Mouse (Mus musculus): ENCODE data around the gene Kcnb1.
A peak's percentile ranks its signal among the peaks of the same experiment; 100 is the strongest.

Gene Kcnb1

DNA sequence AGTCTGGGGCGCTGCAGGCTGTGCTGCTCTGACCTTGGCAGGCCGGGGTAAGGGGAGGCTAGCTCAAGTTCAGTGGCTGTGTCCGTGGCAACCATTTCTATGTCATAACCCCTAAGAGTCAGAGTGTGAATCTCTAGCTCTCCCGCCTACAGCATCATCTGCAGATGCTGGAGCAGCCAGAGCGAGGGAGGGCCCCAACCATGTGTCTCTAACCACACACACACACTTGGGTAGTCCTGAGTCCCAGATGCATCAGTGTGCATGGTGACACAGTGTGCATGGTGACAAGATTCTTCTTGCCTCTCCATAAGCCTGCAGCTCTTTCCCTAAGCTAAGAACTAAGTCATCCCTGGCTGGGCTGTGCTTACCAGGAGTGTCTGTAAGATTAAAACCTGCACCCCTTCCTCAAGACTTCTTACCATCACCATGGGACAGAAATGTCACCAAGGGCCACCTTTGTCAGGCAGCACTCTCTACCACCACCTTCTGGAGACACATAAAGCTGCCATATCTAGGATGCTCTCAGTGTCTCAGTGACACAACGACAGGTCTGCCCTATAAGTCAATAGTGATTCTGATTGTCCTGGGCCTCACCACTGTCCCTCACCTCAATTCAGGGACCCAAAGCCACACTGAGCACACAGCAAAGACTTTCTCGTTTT, 13.7 kb upstream of the Kcnb1 start:
- DNase-seq: no peak

DNA sequence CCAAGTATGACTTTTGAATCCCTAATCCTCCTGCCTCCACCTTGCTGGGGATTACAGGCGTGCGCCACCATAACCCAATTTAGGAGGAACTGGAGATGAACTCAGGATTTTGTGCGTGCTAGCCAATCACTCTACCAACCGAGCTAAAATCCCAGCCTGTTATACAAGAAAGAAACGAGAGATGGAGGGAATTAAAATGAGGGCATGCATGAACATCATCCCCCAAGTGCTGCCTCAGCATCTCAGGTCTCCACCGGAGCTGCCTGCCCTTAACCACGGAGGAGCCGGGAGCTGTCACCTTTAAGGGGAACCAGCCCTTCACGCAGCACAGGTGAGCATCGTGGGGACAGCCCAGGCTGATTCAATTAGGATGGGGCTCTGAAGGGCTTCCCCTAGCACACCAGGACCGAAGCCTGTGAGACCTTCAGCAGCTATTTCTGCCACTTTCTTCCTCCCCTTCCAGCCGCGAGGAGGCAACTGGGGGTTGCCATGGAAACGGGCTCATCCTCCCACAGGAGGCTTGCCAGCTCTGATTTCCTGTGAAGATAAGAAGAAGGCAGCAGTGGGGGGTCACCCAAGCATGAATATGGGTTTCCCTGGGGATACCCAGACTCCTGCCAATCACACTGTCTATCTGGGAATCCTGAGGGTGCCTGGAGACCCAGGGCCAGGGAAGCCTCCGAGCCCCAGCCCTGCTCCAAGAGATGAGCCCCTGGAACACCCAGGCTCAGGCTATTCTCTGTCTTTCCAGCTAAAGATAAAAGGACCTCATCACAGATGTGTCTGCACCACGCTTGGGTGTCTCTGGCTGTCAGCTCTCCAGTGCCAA, 11.7 kb upstream of the Kcnb1 start:
- DNase-seq: no peak

DNA sequence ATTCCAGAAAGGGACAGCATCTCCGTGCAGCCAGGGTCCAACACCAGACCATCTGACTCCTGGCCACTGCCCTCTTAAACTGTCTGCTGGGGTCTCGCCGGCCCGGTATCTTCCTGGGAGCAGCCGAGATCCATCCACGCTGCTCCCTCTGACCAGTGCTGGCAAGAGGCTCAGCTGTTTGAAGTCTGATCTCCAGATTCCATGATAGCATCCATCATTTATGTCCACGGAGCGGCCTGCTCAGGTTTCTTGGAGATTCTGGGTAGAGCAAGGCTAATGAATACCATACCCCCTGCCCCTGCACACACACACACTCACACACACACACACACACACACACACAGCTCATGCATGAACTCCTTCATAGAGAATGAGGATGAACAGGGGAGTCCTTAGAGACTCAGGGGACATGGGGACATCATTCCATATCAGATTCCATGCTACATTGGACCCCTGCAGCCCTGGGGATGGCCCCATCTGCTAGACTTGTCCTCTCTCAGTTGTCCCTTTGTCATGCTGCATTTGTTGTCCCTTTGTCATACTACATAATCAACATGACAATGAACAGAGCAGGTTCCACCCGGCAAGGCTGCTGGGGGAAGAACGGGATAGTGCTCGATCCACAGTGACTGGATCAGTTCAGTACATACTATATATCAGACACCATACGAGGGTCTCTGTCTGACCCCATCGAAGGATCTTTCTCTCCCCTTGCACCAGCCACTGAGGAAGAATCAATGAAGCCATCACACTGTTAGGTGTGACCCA, 8.9 kb upstream of the Kcnb1 start:
- no peak for DNase-seq

DNA sequence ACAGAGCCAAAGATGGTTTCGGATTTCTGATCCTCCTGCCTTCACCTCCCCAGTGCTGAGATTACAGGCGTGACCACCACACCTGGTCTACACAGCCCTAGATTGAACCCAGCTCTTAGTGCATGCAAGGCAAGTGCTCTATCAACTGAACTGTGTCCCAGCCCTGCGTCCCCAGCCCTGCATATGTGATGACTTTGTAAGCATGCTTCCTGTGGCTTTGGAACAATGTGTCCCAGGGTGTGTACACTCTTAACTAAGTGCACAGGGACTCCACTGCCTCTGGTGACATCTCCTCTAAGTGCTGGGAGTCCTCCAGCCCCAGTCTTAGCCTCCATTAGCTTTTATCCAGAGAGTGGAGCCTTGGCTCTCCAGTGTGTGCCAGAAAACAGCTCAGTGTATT, 3.4 kb upstream of the Kcnb1 start:
- no peak for DNase-seq

DNA sequence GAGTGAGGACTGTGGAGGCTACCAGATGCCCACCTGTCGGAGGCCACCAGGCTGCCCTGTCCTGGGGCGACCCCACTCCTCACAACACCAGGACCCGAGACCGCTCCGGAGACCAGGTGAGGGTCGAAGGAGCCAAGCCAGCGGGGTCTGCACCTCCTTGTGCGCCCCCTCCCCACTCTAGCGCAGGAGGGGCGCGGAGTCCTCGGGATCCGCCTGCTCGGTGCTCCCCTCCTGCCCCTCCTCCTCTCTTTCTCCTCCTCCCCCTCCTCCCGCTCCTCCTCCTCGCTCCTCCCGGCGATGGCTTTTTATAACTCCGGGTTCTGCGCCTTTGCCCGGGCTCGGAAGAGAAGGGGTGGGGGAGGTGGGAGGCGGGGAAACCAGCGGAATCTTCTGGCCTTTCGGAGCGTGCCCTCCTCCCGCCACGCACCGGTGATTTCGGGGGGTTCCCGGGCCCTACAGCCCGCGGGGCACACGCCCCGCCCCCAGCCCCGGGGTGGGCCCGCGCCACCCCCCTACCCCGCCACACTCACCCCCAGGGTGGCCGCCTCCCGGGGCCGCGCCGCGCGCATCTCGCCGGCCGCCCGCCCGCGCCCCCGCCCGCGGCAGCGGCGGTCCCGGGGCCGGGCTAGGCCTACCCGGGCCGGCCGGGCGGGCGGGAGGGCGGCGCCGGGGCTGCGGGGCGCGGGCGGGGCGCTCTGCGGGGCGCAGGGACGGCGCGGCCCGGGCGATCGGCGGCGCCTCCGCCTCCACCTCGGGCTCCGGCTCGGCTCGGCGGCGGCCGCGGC, 472 bp downstream of the Kcnb1 start:
- peak in 1 of 2 experiments; percentile 23 for DNase-seq

DNA sequence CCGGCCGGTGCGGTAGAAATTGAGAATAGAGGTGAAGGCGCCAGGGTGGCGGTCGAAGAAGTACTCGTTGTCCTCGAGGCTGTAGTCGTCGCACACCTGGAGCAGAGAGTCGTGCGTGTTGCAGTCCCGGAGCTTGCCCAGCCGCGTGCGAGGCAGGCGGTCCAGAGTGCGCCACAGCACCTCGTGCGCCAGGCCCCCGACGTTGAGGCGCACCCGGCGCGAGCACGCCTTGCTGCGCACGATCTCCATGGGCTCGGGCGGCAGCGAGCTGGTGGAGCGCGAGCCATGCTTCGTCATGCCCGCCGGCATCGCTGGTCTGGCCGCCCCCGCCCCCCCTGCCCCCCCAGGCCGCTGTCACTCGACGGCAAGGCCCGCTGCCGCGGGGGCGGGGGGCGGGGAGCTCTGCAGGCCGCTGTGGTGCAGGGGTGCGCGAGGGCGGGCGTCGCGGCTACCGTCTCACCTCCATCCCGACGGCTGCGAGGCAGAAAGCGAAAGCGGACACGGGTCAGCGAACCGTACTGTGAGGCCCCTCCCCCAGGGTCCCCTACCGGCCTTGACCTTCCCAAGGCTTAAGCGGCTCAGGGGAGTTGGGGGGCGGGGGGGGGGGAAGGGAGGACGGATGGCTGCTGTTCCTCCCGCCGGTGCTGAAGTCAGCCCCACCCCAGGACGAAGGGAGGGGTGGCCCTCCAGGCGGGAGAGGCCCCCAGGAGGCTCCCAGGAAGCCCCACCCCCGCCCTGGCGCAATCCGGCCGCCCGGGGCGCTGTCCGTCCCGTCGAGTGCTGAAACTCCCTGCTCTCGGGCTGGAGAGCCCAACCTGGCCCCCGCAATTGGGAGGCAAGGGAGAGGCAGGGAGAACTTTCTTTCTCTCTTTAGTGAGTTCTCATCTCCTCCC, 1.4 kb downstream of the Kcnb1 start:
- peak; percentile 88 to 90 for DNase-seq

DNA sequence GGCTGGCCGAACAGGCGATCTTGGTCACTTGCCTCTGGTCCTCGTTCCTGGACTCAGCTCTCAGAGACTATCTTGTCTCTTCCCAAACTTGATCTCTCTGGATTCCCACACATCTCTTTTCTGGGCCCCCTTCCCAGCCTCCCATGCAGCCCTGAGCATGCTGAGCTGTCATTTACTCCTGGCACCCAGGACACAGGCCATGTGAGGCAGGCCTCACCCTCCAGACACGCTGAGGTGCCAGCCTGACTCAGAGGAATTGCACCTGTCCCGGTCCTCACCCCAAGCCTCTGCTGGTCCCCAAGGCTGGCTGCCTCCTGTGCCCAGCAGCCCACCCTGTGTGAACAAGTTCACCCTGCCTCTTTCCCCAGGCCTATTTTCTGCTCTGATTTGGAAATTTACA, 2.8 kb downstream of the Kcnb1 start:
- DNase-seq: no peak

DNA sequence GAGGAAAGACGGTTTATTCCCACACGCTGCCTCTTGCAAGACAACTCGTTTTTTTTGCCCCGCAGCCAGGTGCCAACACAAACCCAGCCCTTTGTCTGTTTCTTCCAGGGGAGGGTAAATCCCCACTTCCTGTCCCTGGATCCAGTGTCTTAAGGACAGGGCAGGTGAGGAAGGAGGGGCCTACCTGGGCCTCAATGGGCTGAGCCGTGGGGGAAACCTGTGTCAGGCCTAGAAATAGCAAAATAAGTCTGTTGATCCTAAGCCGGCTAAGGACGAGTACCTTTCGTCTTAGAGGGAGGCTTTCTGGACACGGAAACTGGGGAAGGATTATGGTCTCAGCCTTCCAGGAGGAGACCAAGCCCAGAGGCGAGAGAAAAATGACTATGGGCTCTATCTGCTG, 3.4 kb downstream of the Kcnb1 start:
- DNase-seq: no peak

DNA sequence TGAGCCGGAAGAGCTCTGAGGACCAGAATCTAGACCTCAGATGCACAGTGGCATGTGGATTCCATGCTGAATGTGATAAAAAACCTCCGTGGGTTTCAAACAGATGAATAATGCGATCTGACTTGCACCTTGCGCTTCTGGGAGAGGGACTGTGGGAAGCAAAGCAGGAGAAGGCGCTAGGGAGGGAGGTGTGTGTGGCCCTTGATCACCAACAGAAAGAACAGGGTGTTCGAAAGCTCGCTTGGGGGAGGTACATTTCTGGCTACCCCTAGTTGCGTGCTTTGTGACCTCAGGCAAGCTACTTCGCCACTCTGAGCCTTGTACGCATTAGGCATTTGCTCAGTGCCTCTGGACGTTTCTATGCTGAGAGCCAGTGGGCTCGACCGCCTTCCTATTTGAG, 4.0 kb downstream of the Kcnb1 start:
- DNase-seq: no peak

DNA sequence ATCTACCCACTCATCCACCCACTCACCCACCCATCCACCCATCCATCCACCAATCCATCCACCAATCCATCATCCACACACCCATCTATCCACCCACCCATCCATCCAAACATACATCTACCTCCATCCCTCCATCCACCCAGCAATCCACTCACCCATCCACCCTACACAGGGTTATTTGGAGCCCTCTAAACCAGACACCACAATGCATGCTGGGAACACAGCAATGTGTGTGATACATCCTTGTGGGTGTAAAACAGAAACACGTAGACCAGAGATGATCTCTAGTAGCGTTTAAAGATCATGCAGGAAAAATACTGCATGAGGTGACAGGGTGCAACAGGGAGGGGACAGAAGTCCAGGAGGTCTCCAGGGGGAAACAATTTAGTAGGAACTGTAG, 4.5 kb downstream of the Kcnb1 start:
- no peak for DNase-seq

DNA sequence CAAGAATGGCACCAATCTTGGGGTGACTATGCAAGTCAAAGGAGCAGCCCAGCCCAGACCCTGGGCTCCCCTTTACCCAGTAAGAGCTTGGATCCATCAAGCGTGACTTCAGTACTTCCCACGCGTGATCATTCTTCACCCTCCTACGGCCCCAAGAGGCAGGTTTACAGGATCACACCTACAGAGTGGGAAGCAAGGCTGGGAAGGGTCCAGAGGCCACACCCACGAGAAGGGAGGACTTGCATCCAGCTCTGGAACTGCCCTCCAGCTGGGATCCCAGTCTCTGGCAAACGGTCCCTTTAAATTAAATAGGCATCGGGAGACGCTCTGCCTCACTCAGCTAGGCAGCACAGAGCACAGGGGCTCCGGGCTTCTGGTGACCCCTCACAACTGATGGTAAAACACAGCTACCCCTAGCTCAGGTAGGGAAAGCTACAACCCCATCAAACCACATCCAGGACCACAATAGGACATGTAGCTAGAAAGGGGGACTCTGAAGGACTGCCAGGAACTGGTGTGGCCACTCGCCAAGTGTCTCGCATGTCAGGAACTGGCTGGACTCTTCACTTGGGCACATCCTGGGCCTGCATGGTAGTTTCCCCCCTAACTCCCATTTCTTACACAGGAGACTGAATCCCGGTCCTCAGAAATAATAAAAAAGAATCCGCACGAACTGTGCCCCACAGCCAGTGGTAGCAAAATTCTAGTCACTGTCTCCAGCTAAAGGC, 8.1 kb downstream of the Kcnb1 start:
- no peak for DNase-seq

DNA sequence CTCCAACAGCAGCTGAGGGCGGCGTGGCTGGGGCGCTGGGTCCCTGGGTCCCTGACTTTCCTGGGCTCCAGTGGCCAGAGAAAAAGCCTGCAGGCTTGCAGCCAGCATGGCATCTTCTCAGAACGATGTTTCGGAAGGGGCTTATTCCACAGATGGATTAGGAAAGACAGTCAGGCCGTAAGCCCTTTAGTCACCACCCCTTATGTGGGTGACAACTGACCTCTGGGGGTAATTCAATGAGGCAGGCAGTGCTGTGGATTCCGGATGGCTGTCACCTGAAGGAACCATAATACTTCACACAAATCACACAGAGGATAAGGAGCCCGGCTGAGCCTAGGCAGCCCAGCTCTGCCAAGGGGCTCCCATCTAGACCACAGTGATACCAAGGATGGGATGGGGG, 8.9 kb downstream of the Kcnb1 start:
- DNase-seq: no peak

DNA sequence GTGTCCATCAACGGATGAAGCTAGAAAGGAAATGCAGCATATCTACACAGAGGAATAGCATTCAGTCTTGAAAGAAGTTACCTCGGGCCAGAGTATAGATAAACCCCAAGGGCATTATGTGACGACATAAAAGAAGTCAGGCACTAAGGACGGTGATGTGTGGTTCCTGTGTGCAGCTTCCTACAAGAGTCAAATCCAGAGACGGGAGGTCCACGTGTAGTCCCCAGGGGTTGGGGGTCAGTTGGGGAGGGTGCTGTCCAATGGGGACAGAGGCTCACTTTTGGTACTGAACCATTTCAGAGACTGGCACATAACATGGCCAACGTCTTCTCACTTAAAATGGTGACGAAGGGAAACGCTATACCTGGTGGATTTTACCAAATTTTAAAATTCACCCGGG, 10.7 kb downstream of the Kcnb1 start:
- no peak for DNase-seq

DNA sequence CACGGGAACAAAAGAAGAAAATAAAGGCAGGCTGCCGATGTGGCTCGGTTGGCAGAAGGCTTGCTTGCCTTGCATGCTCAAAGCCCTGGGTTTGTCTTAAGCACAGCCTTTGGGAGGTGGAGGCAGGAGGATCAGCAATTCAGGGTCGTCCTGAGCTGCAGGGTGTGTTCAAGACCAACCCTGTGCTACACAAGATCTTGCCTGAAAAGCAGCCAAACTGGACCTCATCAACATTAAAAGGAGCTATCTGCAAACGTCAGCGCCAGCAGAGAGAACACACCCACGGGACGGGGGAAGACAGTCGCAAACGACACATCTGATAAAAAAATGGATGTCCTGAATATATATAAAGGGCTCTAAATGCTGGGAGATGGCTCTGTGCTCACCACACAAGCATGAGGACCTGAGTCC, 12.7 kb downstream of the Kcnb1 start:
- DNase-seq: no peak

DNA sequence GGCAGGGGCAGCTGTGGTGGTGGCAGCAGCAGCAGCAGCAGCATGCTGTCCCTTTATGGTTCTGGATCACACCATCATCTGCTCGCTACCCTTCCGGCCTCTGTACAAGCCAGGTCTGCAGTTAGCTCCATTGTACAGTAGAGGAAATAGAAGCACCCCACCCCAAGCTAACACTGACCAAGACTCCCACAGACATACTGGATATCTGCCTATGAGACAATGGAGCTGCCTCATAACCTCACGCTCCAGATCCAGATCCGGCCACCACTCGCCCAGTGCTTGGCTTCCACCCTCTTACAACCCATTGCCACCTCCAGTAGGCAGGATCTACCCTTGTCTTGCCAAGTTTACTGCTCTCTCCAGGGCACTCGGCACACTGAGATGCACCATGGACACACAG, 14.7 kb downstream of the Kcnb1 start:
- DNase-seq: no peak

DNA sequence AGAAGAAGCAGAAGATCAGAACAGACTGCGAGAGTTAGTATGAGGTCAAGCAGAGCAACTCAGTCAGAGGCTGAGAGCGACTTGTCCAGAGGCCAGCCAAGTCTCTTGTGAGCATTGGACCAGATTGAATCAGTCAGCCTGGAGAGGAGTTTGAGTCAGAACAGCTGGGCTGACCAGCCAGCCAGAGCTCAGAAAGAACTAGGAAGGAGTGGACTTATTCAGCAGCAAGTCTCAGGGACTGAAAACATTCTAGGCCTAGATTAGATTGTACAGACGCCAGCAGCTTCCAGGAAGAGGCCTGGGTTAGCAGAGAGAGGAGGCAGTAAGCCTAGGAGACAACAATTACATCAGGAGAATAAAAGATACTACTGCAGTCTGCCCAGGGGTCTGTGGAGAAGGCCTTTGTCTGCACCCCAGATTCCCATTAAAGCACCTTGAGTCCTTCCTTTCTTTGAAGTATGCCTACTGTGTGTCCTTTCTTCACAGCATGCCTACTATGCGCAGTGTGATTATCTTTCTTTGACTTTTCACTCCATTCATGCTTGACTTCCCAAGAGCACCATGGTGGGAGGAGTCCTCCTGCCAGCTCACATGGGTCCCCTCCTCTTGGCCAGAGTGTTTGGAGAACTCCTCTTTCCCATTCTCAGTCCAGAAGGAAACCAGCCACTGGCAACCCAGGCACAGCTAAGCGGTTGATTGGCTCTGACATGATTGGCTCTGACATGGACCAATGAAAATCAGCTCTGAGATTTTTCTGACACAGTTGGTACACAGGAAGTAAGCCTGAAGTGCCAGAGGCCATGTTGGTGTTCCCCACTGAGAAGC, 16.7 kb downstream of the Kcnb1 start:
- peak; percentile 39 to 81 for DNase-seq

DNA sequence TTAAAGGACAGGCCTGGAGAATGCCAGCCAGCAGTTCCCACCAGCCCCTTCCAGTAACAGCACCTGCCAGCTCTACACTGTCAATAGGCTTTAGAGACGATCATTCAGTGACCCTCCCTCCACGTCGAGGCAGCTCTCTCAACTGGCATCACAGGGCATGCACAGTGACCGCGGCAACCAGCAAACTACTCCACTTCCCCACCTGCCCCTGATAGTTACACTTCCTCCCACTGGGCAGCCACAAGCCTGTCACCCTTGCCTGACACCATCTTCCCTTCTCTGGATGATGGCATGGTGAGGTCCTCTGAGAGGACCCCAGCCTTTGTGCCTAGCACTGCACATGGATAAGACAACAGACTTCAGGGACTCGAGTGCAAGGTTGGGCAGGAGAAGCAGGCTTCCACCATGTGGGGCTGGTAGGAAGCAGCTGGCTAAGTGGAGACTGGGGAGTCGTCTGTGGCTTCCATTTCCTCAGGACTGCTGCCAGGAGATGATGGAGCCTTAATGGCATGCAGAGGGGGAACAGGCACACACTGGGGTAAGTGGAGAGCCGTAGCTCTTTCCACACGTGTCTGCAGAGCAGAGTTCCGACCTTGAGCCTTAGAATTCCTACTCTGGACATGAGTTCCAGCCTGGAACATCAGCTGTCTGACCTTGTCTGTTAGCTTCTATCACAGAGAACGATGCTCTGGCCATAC, 22.3 kb downstream of the Kcnb1 start:
- peak; percentile 61 to 66 for DNase-seq

DNA sequence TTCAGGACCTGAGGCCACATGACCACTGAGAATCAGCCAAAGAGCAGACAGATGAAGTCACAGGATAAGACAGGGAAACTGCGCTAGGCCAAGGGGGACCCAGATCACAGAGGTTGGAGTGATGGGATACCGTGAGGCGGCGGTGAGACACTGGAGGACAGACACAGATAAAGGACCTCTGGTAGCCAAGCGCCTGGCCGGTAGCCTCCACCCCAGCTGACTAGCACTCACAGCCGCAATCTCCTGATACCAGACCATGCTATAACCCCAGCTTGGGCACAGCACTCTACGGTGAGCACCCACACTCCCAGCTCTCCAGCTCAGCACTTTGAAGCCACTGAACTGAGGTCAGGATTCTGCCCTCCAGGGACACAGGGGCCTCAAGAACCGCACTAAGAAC, 26.4 kb downstream of the Kcnb1 start:
- DNase-seq: no peak

DNA sequence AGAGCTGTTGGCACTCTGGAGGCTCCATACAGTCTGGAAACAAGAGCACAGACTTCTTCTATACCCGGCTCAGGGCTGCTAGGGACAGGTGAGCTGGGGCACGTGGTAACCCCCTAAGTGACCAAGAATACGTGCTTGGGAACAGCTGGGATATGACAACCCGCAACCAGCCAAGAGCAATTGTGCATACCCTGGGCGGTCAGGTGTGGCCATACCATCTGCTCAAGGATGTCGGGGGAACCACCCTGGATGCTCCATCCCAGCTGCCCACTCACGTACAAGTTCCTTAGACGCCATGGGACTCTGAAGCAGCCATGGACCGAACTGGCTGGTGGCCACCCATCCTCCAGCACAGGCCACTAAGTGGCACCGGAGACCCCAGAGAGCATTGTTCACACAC, 26.8 kb downstream of the Kcnb1 start:
- DNase-seq: no peak
